Mouse (Mus musculus): ENCODE data around the gene Anapc15-ps. TPM values are rescaled to one million over a fixed set of nuclear protein-coding genes. Genes with fewer than 3 reads are reported as not detected.

Gene Anapc15-ps
- total RNA-seq, 2 experiments from 2014 or later: not detected

DNA sequence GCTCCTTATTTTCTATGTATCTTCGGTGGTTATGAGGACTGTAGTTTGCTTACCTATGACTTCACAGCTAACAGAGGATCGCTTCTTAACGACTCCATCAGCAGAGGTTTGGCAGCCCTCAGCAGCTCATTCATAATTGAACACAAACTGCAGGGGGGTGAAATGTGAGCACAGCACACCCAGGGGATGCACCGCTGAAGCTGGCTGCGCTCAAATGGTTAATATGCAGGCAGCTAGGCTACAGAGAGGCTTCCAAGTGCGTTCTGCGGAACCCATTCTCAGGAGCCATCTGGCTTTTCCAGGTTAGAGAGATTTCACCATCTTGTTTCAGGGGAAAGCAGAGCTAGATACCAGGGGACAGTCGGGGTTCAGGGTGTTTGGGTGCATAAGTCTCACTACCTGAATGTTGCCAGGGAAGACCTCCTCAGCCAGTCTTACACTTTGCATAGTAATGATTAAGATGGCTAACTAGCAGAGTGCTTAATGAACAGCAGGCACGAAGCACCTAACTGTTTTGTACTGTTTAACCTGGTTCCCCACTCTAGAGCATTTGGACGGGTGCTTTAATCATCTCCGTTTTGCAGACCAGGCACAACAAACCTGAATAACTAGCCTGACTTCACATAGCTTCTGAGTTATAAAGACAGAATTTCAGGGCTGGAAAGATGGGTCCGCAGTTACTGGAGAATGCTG is 21.5 kb upstream of the Anapc15-ps start:
- intact Hi-C loops (cut with DNase I): no loop called here
- DNase-seq: no peak

DNA sequence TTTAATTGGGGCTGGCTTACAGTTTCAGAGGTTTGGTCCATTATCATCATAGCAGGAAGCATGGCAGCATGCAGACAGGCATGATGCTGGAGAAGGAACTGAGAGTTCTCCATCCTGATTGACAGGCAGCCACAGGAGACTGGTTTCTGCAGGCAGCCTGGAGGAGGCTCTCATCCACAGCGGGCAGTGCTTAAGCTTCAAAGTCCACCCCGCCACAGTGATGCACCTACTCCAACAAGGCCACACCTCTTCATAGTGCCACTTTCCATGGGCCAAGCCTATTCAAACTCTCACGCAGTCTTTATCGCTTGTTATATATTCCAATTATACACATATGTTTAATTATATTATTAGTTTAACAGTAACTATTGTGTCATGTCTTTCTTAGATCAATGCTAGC is 18.1 kb upstream of the Anapc15-ps start:
- no peak for DNase-seq

DNA sequence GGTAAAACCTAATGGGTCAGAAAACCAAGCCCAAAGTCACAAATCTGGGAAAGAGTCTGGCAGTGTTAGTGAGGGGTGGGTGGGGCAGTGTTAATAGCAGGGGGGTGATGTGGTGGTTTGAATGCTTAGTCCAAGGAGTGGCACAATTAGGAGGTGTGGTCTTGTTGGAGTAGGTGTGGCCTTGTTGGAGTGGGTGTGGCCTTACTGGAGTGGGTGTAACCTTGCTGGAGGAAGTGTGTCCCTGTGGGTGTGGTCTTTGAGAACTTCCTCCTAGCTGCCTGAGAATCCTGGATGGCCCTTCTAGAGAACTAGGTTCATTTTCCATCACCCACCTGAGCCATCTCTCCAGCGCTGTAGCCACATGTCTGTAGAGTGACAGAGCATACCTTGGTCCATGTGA is 16.6 kb upstream of the Anapc15-ps start:
- intact Hi-C loops (cut with DNase I): loop anchor here (10.0 kb wide), 1 partner anchor 165 kb away; no protein-coding TSS in a partner anchor
- no peak for DNase-seq

More for the DNA sequence above, 18.1 kb upstream of the Anapc15-ps start:
- intact Hi-C loops (cut with DNase I): no loop called here

DNA sequence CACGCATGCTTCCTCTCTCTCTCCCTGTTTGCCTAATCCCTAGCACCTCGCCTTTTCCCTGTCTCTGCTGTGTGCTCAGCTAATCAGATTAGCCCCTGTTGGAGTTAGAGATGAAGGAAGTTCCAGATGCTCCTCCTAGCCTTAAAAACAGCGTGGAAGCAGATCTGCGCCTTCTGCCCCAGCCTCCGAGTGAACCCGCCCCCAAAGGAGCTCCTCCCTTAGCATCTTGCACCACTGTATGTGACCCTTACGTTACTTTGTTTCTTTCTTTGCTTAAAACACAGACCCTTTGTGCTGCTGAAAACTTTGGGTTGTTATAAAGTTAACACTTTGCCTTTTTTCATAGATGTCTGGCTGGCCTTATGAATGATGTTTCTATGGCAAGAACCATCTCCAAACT is 15.8 kb upstream of the Anapc15-ps start:
- intact Hi-C loops (cut with DNase I): loop anchor here (10.0 kb wide), 1 partner anchor 166 kb away; no protein-coding TSS in a partner anchor
- no peak for DNase-seq

DNA sequence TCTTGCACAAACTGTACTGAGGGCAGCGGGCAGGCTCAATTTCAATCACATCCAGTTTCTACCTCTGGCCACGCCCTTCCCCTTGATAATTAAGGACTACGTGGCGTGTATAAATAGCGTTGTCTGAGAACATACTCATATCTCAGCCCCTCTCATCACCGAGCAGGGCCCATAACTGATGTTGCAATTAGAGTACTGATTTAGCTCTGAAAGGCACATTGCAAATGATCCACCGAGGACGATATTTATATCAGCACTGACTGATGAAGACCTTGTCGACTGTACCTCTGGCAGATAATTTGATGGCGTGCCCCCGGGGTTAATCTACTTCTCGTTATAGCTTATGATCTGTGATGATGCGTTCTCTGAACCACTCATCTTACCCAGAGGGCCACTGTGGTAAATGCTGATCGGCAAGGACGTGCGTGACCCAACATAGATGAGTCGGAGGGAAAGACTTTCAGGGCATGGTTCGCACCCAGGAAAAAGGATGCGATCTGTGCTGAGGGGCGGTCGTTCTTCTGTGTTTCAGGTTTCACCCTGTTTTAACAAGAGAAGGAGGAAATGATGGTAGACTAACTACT is 14.4 kb upstream of the Anapc15-ps start:
- no peak for DNase-seq
- intact Hi-C loops (cut with DNase I): loop anchor here (10.0 kb wide), 1 partner anchor 167 kb away; no protein-coding TSS in a partner anchor

DNA sequence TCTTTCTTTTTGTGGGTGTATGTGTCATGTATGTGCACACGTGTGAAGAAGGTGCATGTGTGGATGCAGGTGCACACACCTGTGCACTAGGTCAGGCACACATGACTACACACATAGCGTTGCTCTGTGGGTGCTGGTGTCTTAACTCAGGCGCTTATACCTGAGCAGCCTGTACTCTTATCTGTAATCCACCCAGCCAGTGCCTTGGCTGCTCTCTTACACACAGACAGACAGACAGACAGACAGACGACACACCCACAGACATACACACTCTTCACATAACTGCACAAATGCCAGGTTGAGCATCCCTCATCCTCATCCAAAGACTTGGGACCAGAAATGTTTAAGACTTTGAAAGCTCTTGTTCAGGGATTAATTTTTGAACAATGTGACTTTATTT is 12.8 kb upstream of the Anapc15-ps start:
- DNase-seq: no peak
- intact Hi-C loops (cut with DNase I): loop anchor here (10.0 kb wide), 1 partner anchor 169 kb away; no protein-coding TSS in a partner anchor

DNA sequence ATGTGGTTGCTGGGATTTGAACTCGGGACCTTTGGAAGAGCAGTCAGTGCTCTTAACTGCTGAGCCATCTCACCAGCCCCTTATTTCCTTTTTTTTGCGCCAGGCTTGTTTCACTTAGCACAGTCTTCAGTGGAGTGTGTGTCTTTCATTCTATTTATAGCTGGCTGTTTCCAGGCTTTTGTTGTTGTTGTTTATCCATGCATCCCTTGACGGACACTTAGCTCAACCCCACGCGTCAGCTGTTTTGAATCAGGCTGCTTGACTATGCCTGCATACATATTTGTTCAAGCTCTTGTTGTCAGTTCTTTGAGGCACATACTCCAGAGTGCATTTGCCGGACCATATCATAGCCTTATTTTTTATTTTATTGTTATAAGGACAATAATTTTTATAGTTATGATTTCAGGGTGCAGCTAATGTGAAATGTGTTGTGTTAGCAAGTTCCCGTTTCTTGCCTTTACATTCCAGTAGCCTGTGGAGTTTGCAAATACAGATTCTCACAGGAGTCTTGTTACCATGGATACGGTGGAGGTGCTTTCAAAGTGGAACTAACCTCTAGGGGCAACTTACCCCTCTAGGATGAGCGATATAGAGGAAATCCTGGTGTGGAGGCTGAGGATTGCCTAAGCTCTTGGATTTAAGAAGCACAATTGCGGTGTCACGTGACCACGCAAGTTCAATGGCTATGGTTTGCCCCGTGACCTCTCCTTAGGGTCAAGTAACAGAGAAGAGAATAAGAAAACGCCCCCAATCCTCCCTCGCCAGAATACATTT is 11.7 kb upstream of the Anapc15-ps start:
- intact Hi-C loops (cut with DNase I): loop anchor here (10.0 kb wide), 1 partner anchor 170 kb away; no protein-coding TSS in a partner anchor
- DNase-seq: no peak

DNA sequence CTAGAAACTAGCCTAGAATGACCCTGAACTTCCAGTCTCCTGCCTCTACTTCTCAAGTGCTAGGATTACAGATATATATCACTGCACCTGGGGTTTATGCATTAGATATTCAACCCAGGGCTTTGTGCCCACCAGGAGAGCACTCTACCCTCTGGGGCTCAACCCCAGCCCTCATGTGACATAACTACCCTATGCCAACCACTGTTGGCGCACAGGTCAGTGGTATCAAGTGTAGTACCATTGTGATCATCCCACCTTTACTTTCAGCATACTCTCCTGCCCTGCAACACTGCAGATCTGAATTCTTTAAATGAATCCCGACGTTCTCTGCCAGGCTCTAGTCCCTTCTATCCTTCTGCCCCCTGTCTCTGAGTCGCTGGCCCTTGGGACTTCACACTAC is 11.0 kb upstream of the Anapc15-ps start:
- intact Hi-C loops (cut with DNase I): loop anchor here (10.0 kb wide), 1 partner anchor 171 kb away; no protein-coding TSS in a partner anchor
- DNase-seq: no peak

DNA sequence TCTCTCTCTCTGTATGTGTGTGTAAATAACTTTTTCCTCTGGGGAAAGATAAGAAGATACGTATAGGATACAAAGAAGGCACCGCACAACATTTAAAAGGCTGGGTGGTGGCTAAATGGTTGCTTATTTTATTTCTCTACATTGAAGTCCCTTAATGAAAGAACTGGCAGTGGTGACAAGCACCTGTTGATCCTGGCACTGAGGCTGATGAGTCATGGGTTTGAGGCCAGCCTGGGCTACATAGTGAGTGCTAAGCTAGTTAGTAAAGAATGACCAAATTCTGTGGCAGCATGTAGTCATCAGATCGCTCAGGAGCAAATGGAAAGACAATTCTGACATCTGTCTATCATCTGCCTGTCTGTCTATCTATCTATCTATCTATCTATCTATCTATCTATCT is 10.5 kb upstream of the Anapc15-ps start:
- intact Hi-C loops (cut with DNase I): loop anchor here (10.0 kb wide), 1 partner anchor 171 kb away; no protein-coding TSS in a partner anchor
- DNase-seq: no peak

DNA sequence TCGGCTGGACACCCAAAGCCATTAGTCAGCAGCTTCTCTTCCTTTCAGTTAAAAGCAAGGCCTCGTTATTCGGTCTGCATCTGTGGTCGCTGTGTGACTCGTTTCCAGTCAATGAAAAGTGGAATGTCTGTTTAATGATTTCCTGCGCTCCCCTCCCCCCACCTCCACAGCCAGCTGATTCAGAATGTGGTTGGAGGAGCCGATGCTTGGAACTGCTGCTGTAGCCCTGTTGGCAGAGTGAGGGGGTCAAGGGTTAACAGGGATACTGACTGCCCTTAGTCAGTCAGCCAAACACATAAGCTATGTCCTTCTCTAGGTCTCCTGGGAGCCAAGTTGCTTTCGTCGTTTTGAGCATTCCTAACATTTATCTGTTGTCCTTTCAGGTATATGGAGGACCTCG is 9.7 kb upstream of the Anapc15-ps start:
- DNase-seq: no peak
- intact Hi-C loops (cut with DNase I): loop anchor here (10.0 kb wide), 1 partner anchor 172 kb away; no protein-coding TSS in a partner anchor

DNA sequence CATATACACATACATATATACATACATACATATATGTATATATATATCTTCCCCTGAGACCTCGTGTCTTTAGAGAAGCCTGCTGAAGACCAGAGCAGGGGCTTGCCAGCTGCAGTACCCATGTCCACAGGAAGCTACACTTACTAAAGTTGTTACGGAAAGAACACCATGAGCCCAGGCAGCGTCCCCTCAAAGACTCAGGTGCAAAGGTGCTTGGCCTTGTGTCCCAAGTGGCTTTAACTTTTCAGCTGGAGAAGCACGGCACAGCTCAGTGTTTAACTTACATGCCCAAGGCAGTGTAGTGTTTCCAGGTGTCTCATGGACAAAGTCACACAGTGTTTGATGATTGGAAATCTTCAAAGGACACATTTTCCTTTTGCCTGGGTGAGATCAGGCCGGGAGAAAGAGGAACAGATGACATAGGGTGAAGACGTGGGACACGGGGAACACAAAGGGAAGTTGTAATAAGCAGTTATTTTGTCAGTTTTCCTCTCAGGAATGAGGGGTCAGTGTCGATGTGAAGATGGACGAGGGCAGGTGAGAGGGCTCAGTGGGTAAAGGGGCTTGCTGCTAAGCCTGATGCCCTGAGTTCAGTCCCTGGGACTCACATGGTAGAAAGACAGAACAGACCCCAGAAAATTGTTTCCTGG is 9.0 kb upstream of the Anapc15-ps start:
- intact Hi-C loops (cut with DNase I): loop anchor here (10.0 kb wide), 1 partner anchor 173 kb away; no protein-coding TSS in a partner anchor
- DNase-seq: no peak

DNA sequence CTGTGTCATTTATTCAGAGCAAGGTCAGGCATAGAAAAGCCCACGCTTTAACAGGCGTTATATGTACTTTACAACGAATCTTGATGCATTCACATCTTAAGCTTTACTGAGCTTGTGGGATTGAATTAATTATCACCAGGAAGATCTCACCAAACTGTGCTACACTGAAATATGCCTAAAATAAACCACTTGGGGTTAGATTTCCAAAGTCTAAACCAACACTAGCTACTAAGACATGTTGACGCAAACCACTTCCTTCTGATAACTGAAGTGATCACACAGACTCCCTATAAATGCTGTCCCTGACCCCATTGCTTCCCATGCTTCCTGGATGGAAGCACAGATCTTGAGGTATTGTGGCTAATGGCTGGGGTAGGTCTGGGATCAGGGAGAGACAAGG is 8.2 kb upstream of the Anapc15-ps start:
- intact Hi-C loops (cut with DNase I): loop anchor here (10.0 kb wide), 1 partner anchor 173 kb away; no protein-coding TSS in a partner anchor
- no peak for DNase-seq

DNA sequence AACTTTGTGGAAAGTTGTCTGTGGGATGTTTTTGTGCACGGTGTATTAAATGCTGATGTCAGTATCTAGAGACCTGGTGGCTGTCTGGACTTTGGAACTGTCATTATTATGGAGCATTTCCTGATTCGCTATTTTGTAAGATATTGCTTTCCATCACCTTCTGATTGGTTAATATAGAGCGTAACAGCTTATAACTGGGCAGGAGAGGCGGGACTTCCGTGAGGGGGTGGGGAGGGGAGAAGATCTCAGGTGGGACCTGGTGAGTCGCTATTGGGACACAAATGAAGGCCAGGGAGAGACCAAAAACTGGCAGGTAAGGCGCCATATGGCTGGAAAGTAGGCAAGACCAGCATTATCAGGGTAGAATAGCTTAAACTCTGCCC is 7.8 kb upstream of the Anapc15-ps start:
- intact Hi-C loops (cut with DNase I): loop anchor here (10.0 kb wide), 1 partner anchor 174 kb away; no protein-coding TSS in a partner anchor
- no peak for DNase-seq

DNA sequence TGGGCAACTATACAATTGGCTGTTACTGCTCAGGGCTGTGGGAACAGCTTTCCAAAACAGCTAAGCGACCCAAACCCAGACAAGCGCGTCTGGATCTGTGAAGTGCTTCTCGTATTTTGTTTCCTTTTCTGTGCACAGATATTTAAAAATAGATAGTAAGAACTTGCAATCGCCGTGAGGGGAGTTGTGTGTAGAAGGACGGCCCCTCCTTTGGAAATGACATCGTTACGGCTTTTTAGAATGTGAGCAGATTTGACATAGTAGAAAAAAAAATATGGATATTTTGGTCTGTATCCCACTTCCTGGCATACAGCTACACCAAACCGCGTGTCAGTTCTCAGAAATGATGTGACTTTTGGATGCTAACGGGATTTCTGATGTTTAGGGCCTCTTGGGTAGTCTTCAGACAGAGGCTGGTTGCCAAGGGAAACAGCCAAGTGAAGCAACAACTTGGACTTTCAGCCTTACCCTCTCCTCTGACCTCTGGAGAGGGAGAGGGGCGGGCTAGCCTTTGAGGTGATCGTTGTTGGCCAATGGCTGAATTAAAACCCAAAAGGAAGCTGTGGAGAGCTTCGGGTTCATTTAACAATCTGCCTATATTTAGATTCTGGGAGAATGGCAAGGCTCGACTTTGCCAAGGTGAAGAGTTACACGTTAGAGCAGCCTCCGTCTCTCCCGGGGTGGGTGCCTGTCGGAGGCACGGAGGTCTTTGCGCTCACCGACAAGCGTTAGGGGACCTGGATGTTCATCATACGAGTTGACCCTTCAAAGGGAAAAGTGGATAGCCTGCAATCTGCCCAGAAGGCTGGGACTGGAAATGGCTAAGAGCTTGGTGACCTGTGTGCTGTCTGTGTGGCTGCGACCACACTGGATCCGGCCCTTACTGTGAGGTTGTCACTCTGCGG is 7.2 kb upstream of the Anapc15-ps start:
- intact Hi-C loops (cut with DNase I): loop anchor here (10.0 kb wide), 1 partner anchor 174 kb away; no protein-coding TSS in a partner anchor
- DNase-seq: peak; percentile 34 to 45

DNA sequence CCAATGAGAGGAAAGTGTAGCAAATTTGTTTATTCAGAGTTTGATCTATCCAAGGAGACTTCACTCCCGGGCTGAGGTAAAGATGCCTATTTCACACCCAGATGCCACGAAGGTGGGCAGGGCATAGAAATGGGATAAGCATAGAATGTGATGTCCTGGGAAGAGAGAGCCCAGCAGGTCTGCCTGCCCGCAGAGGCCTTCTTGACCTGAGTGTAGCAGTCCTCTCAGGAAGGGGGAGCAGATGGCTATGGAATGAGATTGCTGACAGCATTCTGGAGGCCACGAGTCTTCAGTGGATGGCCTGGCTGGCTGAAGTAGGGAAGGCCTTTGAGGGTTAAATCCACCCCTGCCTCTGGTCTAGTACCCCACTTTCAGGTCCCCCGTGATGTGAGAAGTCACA is 5.9 kb upstream of the Anapc15-ps start:
- intact Hi-C loops (cut with DNase I): loop anchor here (5.0 kb wide), 1 partner anchor 103 kb away; no protein-coding TSS in a partner anchor
- DNase-seq: no peak

DNA sequence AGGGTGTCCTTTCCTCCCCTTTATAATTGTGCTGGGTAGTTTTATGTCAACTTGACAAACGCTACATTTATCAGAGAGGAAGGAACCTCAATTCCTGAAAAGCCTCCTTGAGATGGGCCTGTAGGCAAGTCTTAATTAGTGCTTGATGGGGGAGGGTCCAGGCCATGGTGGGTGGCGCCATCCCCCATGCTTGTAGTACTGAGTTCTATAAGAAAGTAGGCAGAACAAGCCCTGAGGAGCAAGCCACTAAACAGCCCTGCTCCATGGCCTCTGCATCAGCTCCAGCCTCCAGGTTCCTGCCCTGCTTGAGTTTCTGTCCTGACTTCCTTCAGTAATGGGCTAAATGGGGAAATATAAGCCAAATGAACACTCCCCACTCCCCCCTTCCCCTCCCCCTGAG is 5.4 kb upstream of the Anapc15-ps start:
- intact Hi-C loops (cut with DNase I): loop anchor here (5.0 kb wide), 1 partner anchor 104 kb away; no protein-coding TSS in a partner anchor
- no peak for DNase-seq

DNA sequence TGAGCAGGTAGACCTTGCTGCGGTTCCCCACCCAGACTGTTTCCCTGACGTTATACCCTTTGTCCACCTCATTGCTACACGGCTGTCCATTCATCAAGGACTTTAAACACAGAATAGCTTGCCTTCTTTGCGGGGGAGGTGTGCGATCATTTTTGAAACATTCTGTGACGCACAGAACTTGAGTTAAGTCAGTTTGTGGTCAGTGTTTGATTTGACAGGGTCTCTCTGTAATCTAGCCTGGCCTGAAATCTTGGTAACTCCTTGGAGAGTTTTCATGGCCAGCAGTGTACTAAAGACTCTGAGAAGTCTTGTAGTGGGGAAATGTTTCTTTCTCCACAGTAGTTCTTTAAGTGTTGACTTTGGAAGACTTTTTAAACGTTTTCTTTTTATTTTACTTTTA is 5.0 kb upstream of the Anapc15-ps start:
- intact Hi-C loops (cut with DNase I): loop anchor here (5.0 kb wide), 1 partner anchor 104 kb away; no protein-coding TSS in a partner anchor
- no peak for DNase-seq

DNA sequence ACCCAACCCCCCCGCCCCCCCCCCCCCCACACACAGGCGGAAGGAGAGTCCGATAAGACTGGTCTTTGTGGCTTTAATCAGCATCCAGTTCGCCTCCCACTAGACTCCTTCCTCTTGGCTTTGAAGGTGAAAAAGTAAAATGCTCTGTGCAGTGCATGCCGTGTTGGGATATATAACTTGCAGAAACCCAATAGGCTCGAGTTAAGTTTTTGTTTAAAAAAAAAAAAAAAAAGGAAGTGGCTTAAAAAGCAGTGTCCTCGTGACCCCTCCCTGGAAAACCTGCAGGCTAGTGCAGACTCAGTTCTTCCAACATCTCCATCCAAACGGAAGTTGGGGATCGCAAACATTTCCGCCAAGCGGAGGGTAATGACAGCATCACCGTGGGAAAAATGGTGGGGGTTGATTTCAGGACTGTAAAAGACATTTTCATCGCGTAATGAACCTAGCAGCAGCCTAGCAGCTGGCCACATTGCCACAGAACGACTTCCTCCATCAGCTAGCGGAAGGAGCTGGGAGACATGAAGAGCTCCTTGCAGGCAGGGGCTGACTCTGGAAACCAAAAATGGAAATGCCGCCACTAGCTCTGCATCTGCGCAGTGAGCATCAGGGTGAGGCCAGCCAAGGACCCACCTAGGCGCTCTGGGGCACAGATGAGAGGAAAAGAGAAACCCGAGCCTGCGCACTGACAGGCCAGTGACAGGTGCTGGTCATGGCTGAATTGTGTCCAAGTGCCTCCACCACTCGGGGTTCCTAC is 4.3 kb upstream of the Anapc15-ps start:
- intact Hi-C loops (cut with DNase I): loop anchor here (2.0 to 5.0 kb wide), 2 partner anchors 105 to 113 kb away; partner anchors contain the start of gene Nudt4
- peak; percentile 61 to 73 for DNase-seq

All from heart, postnatal 14 days (tissue).